Mouse (Mus musculus) midbrain, embryonic 12.5 days (tissue): ENCODE measurements around the gene Obp2b. TPM values are rescaled to one million over a fixed set of nuclear protein-coding genes. Genes with fewer than 3 reads are reported as not detected.

Experiments used
- ATAC-seq: fragments of 200-750 bp; cut with Nextera tagmentation; 2 replicates; pipeline ENCODE4 v1.8.0; 2017; ENCODE audit warnings: low read depth, moderate TSS enrichment, moderate library complexity; ENCODE audit not compliant: low FRiP score
- H3K27ac ChIP-seq: fragments of 300-500 bp; sonication (generic); replicated peaks from 2 replicates; pipeline ENCODE4 v1.5.1; 2016; ENCODE audit warnings: mild to moderate bottlenecking
- H3K27me3 ChIP-seq: fragments of 300-500 bp; sonication (generic); 2 replicates; pipeline ENCODE4 v1.6.1; 2016; ENCODE audit warnings: mild to moderate bottlenecking
- H3K36me3 ChIP-seq: fragments of 300-500 bp; sonication (generic); 2 replicates; pipeline ENCODE4 v1.6.1; 2016
- H3K4me1 ChIP-seq: fragments of 300-500 bp; sonication (generic); 2 replicates; pipeline ENCODE4 v1.6.1; 2016
- H3K4me2 ChIP-seq: fragments of 300-500 bp; sonication (generic); replicated peaks from 2 replicates; pipeline ENCODE4 v1.6.1; 2016; ENCODE audit warnings: mild to moderate bottlenecking, moderate library complexity
- H3K4me3 ChIP-seq: fragments of 300-500 bp; sonication (generic); 2 replicates; pipeline ENCODE4 v1.5.1; 2016; ENCODE audit warnings: mild to moderate bottlenecking
- H3K9ac ChIP-seq: fragments of 300-500 bp; sonication (generic); replicated peaks from 2 replicates; pipeline ENCODE4 v1.6.1; 2016; ENCODE audit warnings: mild to moderate bottlenecking, moderate library complexity
- H3K9me3 ChIP-seq: fragments of 300-500 bp; sonication (generic); 2 replicates; pipeline ENCODE4 v1.6.1; 2016; ENCODE audit warnings: mild to moderate bottlenecking
- WGBS: fragments of 180-500 bp; shearing (Covaris S2); methylation state at CpG from one replicate; pipeline ENCODE4 v1.1.7; 2016; 5-methylcytosine and 5-hydroxymethylcytosine counted together
- polyA plus RNA-seq: library from polyadenylated mRNA; unstranded; fragments of >200 nt; fragmentation: Nextera tagmentation; extraction: Ambion mirVana; gene quantifications from 2 replicates; pipeline ENCODE4 v1.2.1, GENCODE M21; 2016

Obp2b gene
- polyA plus RNA-seq, 1 experiment from 2014 or later, result not detected

DNA sequence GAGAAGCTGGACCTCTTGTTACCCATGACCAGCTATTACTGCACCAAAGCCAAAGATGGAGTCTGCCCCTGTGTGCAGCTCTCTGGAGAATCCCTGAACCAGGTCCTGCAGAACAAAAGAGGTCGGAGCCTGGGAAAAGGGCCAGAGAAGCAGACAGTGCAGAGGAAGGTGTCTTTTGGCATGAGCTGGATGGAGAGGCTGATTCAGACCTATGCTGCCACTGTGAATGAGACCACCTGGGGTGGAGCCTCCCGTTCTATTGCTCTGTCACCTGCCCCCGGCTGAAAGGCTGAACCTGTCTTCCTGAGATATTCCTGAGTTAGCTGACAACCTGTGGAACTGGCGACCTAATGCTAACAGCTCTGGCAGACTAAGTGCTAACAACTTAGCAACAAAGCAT lies 44.1 kb downstream of the Obp2b start:
- no peak overlapping the region for H3K4me2 ChIP-seq
- no peaks in the 10 kb centered on the region; the same call in 1 of the 2 replicates for H3K4me1 ChIP-seq
- no peaks in the 10 kb centered on the region for H3K36me3 ChIP-seq
- 63% methylated on average over 4 of the region's 4 CpGs for WGBS
- no peak overlapping the region for H3K4me3 ChIP-seq
- no peak for ATAC-seq
- no peaks in the 10 kb centered on the region for H3K27me3 ChIP-seq
- H3K9ac ChIP-seq, result no peak overlapping the region
- no peak overlapping the region for H3K27ac ChIP-seq
- H3K9me3 ChIP-seq, result no peaks in the 10 kb centered on the region

DNA sequence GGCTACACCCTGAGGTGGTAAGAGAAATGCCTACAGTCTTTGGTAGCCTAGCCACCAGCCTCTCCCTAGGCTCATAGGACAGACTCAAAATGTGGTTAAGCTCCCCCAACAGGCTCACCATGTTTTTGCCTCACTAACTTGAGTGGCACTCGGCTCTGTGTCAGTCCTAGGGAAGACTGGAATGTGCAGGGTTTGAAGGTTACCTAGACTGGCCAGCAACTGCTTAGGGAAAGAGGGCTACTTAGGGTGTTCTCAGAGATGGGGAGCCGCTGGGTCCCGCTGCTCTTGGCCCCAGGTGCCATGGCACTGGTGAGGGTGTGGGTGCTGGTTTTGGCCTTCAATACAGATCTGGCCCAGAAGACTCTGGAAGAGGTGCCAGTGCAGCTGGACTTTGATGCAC lies 45.1 kb downstream of the Obp2b start, which contains the start of gene Gm13539:
Gm13539 (plus strand) TSS at position 301 of the 400 bp plus-strand sequence.
- ATAC-seq, result no peak
- no peaks in the 10 kb centered on the region for H3K27me3 ChIP-seq
- 83% methylated on average over 3 of the region's 3 CpGs for whole genome bisulfite sequencing

DNA sequence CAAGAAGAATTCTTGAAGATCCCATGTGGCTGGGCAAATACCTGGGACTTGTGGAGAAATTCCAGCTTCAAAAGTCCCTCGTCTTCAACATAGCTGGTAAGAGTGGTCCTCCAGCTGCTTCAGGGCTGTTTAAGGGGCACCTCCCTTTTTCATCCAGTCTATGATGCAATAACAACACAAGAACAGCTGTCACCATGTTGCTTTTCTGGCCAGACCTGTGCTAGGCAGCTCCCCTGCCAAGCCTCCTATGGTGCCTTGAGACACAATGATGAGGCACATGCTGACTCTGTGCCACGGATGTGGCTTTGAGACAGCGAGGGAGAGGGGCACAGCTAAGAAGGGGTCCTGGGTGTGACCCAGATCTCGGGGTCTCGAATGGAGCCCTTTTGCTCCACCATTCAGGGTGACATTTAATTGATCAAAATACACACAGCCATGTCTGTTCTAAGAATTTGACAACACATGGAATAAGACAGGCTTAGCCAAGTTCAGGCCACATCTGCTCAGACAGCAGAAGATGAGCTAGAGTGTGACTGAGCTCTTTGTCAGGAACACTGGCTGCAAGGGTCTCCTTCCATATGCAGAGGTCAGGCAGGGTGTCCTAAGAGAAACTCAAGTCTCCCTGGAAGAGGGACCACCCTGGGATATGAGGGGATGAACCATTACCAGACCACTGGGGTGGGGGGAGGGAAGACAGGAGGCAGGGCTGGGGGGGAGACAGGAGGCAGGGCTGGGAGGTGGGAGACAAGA lies 48.9 kb downstream of the Obp2b start:
- Histone ChIP-seq H3K4me2 (no peak overlapping the region), H3K4me1 (no peaks in the 10 kb centered on the region; the same call in 1 of the 2 replicates), H3K4me3 (no peak overlapping the region), H3K27ac (no peak overlapping the region), H3K9ac (no peak overlapping the region), H3K36me3 (no peaks in the 10 kb centered on the region), H3K27me3 (no peaks in the 10 kb centered on the region), H3K9me3 (no peaks in the 10 kb centered on the region)
- ATAC-seq, result no peak
- WGBS, result 71% methylated on average over 5 of the region's 5 CpGs

More for the DNA sequence above, 45.1 kb downstream of the Obp2b start, which contains the start of gene Gm13539:
- Histone ChIP-seq H3K4me3 (no peak within 1 kb of the TSS), H3K27ac (no peak within 1 kb of the TSS), H3K9ac (no peak within 1 kb of the TSS), H3K4me2 (no peak within 1 kb of the TSS), H3K9me3 (no peaks in the 10 kb centered on the region), H3K4me1 (no peaks in the 10 kb centered on the region; the same call in 1 of the 2 replicates), H3K36me3 (no peaks in the 10 kb centered on the region)

DNA sequence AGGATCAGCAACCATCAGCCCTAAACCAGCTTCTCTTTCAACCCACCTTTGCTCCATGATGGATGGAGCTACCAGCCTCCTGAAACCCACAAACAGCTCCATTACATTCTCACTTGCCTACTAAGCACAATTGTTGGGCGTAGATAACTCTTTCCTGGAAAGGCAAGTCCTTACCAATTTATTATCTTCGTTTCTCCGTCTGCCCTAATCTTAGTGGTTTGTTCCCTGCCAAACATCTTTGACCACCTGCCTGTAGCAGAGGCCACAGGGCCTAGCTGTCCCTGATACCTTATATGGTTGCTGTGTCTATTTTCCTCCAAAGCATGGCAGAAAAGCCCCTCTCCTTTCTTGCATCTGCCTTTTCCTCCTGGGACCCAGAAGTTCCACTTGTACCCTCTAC lies 52.3 kb downstream of the Obp2b start:
- no peak for ATAC-seq
- no peaks in the 10 kb centered on the region; the same call in 1 of the 2 replicates for H3K4me1 ChIP-seq
- H3K4me3 ChIP-seq, result no peak overlapping the region
- H3K4me2 ChIP-seq, result no peak overlapping the region
- H3K27me3 ChIP-seq, result no peaks in the 10 kb centered on the region
- no peaks in the 10 kb centered on the region for H3K9me3 ChIP-seq
- no peaks in the 10 kb centered on the region for H3K36me3 ChIP-seq
- H3K27ac ChIP-seq, result no peak overlapping the region
- H3K9ac ChIP-seq, result no peak overlapping the region
- WGBS, result 89% methylated on average over 3 of the region's 3 CpGs

Other genes with a start within 250 kb of the Obp2b start
- gene Lcn12, start 243.1 kb upstream of the Obp2b start, polyA plus RNA-seq, result not detected in 2 replicates
- gene Fbxw5, start 236.3 kb upstream of the Obp2b start, polyA plus RNA-seq, result 104 and 112 TPM in 2 replicates
- gene C8g, start 235.3 kb upstream of the Obp2b start, polyA plus RNA-seq, result 5.1 and 5.3 TPM in 2 replicates
- gene Traf2, start 190.1 kb upstream of the Obp2b start, polyA plus RNA-seq, result 32.3 and 32.4 TPM in 2 replicates
- gene Edf1, start 179.2 kb upstream of the Obp2b start, polyA plus RNA-seq, result 362 and 366 TPM in 2 replicates
- 5.1 and 7.2 TPM in 2 replicates for gene Mamdc4, start 162.2 kb upstream of the Obp2b start, polyA plus RNA-seq
- 166 and 173 TPM in 2 replicates for gene Phpt1, start 161.8 kb upstream of the Obp2b start, polyA plus RNA-seq
- gene Ajm1, start 155.3 kb upstream of the Obp2b start, polyA plus RNA-seq, result 1.8 and 1.9 TPM in 2 replicates
- gene Rabl6, start 128.5 kb upstream of the Obp2b start, polyA plus RNA-seq, result 69.3 and 71.0 TPM in 2 replicates
- gene Ccdc183, start 119.3 kb upstream of the Obp2b start, polyA plus RNA-seq, result 0.20 and 0.36 TPM in 2 replicates
- gene Tmem141, start 115.0 kb upstream of the Obp2b start, polyA plus RNA-seq, result 15.4 and 20.7 TPM in 2 replicates
- 1.6 and 2.2 TPM in 2 replicates for gene Fcna, start 109.0 kb upstream of the Obp2b start, polyA plus RNA-seq
- not detected in 2 replicates for gene Lcn8, start 83.9 kb upstream of the Obp2b start, polyA plus RNA-seq
- gene Lcn5, start 79.1 kb upstream of the Obp2b start, polyA plus RNA-seq, result not detected in 2 replicates
- not detected in 2 replicates for gene Lcn6, start 60.2 kb upstream of the Obp2b start, polyA plus RNA-seq
- gene Lcn10, start 54.3 kb upstream of the Obp2b start, polyA plus RNA-seq, result not detected in 2 replicates
- not detected in 2 replicates for gene Obp2a, start 37.0 kb upstream of the Obp2b start, polyA plus RNA-seq
- 76.1 and 78.5 TPM in 2 replicates for gene Bmyc, start 30.3 kb upstream of the Obp2b start, polyA plus RNA-seq
- gene Lcn3, start 28.6 kb downstream of the Obp2b start, polyA plus RNA-seq, result not detected in 2 replicates
- not detected in 2 replicates for gene Lcn11, start 40.0 kb downstream of the Obp2b start, polyA plus RNA-seq
- not detected in 2 replicates for gene Gm13539, start 45.2 kb downstream of the Obp2b start, polyA plus RNA-seq
- not detected in 2 replicates for gene Glt6d1, start 78.8 kb downstream of the Obp2b start, polyA plus RNA-seq
- gene Lcn9, start 86.1 kb downstream of the Obp2b start, polyA plus RNA-seq, result not detected in 2 replicates
- gene Sohlh1, start 110.2 kb downstream of the Obp2b start, polyA plus RNA-seq, result not detected in 2 replicates
- gene Kcnt1, start 126.7 kb downstream of the Obp2b start, polyA plus RNA-seq, result 2.4 TPM in 2 replicates
- gene Camsap1, start 246.3 kb downstream of the Obp2b start, polyA plus RNA-seq, result 66.4 and 91.9 TPM in 2 replicates